Mouse (Mus musculus): ENCODE measurements around the gene Olfr1331. TPM values are rescaled to one million over a fixed set of nuclear protein-coding genes. Genes with fewer than 3 reads are reported as not detected.
"Not testable (repeated sequence)": the region's sequence is repeated elsewhere in the genome, so short reads cannot be mapped to it uniquely, and the experiment has no call there.

Gene Olfr1331
- not detected in 2 replicates for polyA plus RNA-seq (2015; fragmentation: Nextera tagmentation; extraction: Ambion mirVana)

DNA sequence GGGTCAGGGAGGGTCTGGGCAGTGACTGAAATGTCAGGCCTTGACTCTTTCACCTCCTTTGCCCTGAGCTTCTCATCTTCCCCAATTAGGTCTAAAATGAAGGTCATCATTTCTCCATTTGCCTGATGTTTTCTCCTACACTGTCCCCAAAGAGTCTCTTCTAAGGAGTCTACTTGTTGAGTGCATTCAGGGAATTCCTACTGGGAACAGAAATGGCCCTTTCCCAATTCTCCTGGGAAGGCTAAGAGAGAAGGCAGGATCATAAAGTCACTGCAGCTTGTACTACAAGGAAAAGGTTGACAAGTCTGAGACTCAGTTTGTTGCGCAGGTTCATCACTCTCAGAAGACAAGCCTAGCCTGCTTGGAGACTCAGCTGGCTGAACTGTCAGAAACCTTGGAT, at the start of gene Olfr1331:
TSS of gene Olfr1331 (plus strand) at position 301 of the 400 bp plus-strand sequence.
- Histone ChIP-seq H3K9ac (ENCODE audit: low read length) (no peak within 1 kb of the TSS), H3K9me3 (replicated peaks; ENCODE audit: control insufficient read depth, low read length) (no peaks in the 10 kb centered on the region), H3K4me1 (ENCODE audit: control insufficient read depth, insufficient read depth, low read length) (no peaks in the 10 kb centered on the region), H3K4me3 (replicated peaks; ENCODE audit: low read length) (no peak within 1 kb of the TSS), H3K27me3 (ENCODE audit: control insufficient read depth, insufficient read depth, low read length) (no peaks in the 10 kb centered on the region), H3K36me3 (ENCODE audit: control insufficient read depth, insufficient read depth, low read length) (no peaks in the 10 kb centered on the region), H3K27ac (ENCODE audit: low read length) (no peak within 1 kb of the TSS), H3K4me2 (ENCODE audit: low read depth, low read length) (no peak within 1 kb of the TSS)
- 92% methylated on average over 1 of the region's 1 CpGs for whole genome bisulfite sequencing
- ATAC-seq (ENCODE audit: insufficient read depth, low FRiP score), result no peak

- Histone ChIP-seq H3K27ac (ENCODE audit: low read length) (no peak overlapping the region), H3K4me3 (replicated peaks; ENCODE audit: low read length) (no peak overlapping the region), H3K27me3 (ENCODE audit: control insufficient read depth, insufficient read depth, low read length) (no peaks in the 10 kb centered on the region), H3K4me1 (ENCODE audit: control insufficient read depth, insufficient read depth, low read length) (no peaks in the 10 kb centered on the region), H3K9me3 (replicated peaks; ENCODE audit: control insufficient read depth, low read length) (no peaks in the 10 kb centered on the region), H3K9ac (ENCODE audit: low read length) (no peak overlapping the region), H3K36me3 (ENCODE audit: control insufficient read depth, insufficient read depth, low read length) (no peaks in the 10 kb centered on the region), H3K4me2 (ENCODE audit: low read depth, low read length) (no peak overlapping the region)
- 80% methylated on average over 1 of the region's 1 CpGs for WGBS
- no peak for ATAC-seq (ENCODE audit: insufficient read depth, low FRiP score)
Measured at GRCm38 (mm10) chr4:118818921-118819320, 45.5 kb upstream of the Olfr1331 start.

DNA sequence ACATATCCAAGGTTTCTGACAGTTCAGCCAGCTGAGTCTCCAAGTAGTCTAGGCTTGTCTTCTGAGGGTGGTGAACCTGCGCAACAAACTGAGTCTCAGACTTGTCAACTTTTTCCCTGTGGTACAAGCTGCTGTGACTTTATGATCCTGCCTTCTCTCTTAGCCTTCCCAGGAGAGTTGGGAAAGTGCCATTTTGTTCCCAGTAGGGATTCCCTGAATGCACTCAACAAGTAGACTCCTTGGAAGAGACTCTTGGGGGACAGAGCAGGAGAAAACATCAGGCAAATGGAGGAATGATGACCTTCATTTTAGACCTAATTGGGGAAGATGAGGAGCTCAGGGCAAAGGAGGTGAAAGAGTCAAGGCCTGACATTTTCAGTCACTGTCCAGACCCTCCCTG, 28.3 kb upstream of the Olfr1331 start, which contains the start of gene Olfr1333:
TSS of gene Olfr1333 (minus strand) at position 101 of the 400 bp plus-strand sequence.
- H3K9me3 ChIP-seq (replicated peaks; ENCODE audit: control insufficient read depth, low read length), result no peaks in the 10 kb centered on the region
- WGBS, result 93% methylated on average over 1 of the region's 1 CpGs
- no peak for ATAC-seq (ENCODE audit: insufficient read depth, low FRiP score)
- no peaks in the 10 kb centered on the region for H3K27me3 ChIP-seq (ENCODE audit: control insufficient read depth, insufficient read depth, low read length)
- H3K27ac ChIP-seq (ENCODE audit: low read length), result no peak within 1 kb of the TSS
- H3K4me1 ChIP-seq (ENCODE audit: control insufficient read depth, insufficient read depth, low read length), result no peaks in the 10 kb centered on the region
- no peak within 1 kb of the TSS for H3K4me2 ChIP-seq (ENCODE audit: low read depth, low read length)
- H3K36me3 ChIP-seq (ENCODE audit: control insufficient read depth, insufficient read depth, low read length), result no peaks in the 10 kb centered on the region
- H3K4me3 ChIP-seq (replicated peaks; ENCODE audit: low read length), result no peak within 1 kb of the TSS
- H3K9ac ChIP-seq (ENCODE audit: low read length), result no peak within 1 kb of the TSS

DNA sequence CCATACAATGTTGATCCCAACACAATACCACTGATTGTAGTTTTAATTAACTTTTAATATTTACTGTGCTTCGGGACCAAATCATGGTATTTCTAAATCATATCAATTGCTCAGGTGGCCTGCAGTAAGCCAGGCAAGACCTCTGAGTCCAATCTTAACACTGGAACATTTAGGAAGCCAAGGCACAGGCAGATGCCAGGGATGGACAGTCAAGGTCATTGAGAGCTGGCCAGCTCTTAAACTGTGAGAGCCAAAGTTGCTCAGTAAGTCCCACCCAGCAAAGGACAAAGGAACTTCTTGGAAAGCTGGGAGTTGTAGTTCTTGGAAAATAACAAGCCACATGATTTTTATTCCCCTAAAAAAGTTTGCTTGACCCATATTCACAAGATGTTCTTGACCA, 2.7 kb upstream of the Olfr1331 start:
- H3K4me2 ChIP-seq (ENCODE audit: low read depth, low read length), result no peak overlapping the region
- H3K9me3 ChIP-seq (replicated peaks; ENCODE audit: control insufficient read depth, low read length), result no peaks in the 10 kb centered on the region
- H3K4me1 ChIP-seq (ENCODE audit: control insufficient read depth, insufficient read depth, low read length), result no peaks in the 10 kb centered on the region
- no peak overlapping the region for H3K27ac ChIP-seq (ENCODE audit: low read length)
- no peak overlapping the region for H3K4me3 ChIP-seq (replicated peaks; ENCODE audit: low read length)
- H3K9ac ChIP-seq (ENCODE audit: low read length), result no peak overlapping the region
- WGBS, result 85% methylated on average over 1 of the region's 1 CpGs
- H3K27me3 ChIP-seq (ENCODE audit: control insufficient read depth, insufficient read depth, low read length), result no peaks in the 10 kb centered on the region
- no peaks in the 10 kb centered on the region for H3K36me3 ChIP-seq (ENCODE audit: control insufficient read depth, insufficient read depth, low read length)
- ATAC-seq (ENCODE audit: insufficient read depth, low FRiP score), result no peak

DNA sequence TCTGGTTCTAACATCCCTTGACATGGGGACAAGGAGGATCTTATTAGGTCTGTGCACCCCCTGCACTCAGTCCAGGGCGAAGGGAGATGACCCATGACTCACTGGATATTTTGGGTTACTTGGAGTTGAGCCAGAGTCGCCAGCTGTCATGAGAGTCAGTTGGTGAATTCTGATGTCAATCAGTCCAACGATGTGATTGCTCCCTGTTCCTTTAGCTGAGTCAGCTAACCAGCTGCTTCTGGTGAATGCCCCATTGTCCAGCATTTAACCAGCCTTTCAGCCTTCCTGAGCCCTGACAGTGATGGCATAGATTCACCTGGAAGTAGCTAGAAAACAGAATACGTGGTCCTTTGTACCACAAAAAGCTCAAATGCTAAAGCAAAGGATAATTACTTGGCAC, 1.7 kb upstream of the Olfr1331 start:
- Histone ChIP-seq H3K27me3 (ENCODE audit: control insufficient read depth, insufficient read depth, low read length) (no peaks in the 10 kb centered on the region), H3K9ac (ENCODE audit: low read length) (no peak overlapping the region), H3K9me3 (replicated peaks; ENCODE audit: control insufficient read depth, low read length) (no peaks in the 10 kb centered on the region), H3K27ac (ENCODE audit: low read length) (no peak overlapping the region), H3K4me1 (ENCODE audit: control insufficient read depth, insufficient read depth, low read length) (no peaks in the 10 kb centered on the region), H3K4me3 (replicated peaks; ENCODE audit: low read length) (no peak overlapping the region), H3K4me2 (ENCODE audit: low read depth, low read length) (no peak overlapping the region), H3K36me3 (ENCODE audit: control insufficient read depth, insufficient read depth, low read length) (no peaks in the 10 kb centered on the region)
- no peak for ATAC-seq (ENCODE audit: insufficient read depth, low FRiP score)
- WGBS, result 64% methylated on average over 4 of the region's 4 CpGs

DNA sequence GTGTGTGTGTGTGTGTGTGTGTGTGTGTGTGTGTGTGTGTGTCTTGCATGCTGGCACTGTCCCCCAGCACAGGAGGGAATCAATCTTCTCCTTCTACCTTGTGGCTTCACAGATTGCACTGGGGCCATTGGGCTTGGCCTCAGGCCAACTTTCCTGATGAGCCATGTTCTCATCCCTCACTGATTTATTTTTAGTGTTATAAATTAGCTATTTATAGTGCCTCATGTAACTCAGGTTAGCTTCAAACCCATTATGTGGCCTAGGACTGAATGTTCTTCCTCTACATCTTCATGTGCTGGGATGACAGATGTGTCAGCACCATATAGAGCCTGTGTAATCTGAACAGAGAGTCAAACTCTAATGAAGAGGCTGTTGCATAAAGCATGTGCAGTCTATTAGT, 3.1 kb downstream of the Olfr1331 start:
- Histone ChIP-seq H3K9me3 (replicated peaks; ENCODE audit: control insufficient read depth, low read length) (no peaks in the 10 kb centered on the region), H3K27me3 (ENCODE audit: control insufficient read depth, insufficient read depth, low read length) (no peaks in the 10 kb centered on the region), H3K4me3 (replicated peaks; ENCODE audit: low read length) (no peak overlapping the region), H3K36me3 (ENCODE audit: control insufficient read depth, insufficient read depth, low read length) (no peaks in the 10 kb centered on the region), H3K9ac (ENCODE audit: low read length) (no peak overlapping the region), H3K4me1 (ENCODE audit: control insufficient read depth, insufficient read depth, low read length) (no peaks in the 10 kb centered on the region), H3K27ac (ENCODE audit: low read length) (no peak overlapping the region), H3K4me2 (ENCODE audit: low read depth, low read length) (no peak overlapping the region)
- no peak for ATAC-seq (ENCODE audit: insufficient read depth, low FRiP score)

DNA sequence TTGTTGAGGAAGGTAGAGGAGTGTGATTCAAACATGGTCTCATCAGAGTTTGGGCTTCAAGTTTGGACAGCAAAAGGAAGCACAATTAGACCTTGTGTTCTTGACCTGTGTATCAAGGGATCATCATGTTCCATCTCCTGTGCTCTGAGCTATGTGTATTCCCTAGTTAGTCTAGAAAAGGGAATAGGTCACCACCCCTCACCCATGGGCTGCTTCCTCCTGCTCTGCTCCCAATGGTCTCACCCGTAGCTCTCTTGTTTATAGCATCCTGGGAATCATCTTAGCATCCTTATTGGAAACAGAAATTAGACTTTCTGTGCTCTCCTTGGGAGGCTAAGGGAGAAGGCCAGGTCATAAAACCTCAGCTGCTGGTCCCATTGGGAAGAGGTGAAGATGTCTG, 23.8 kb downstream of the Olfr1331 start, which contains the start of gene Olfr1330:
TSS of gene Olfr1330 (plus strand) at position 301 of the 400 bp plus-strand sequence.
- H3K27me3 ChIP-seq (ENCODE audit: control insufficient read depth, insufficient read depth, low read length), result no peaks in the 10 kb centered on the region
- H3K4me3 ChIP-seq (replicated peaks; ENCODE audit: low read length), result no peak within 1 kb of the TSS
- no peaks in the 10 kb centered on the region for H3K4me1 ChIP-seq (ENCODE audit: control insufficient read depth, insufficient read depth, low read length)
- no peak for ATAC-seq (ENCODE audit: insufficient read depth, low FRiP score)
- WGBS, result 70% methylated on average over 1 of the region's 1 CpGs
- no peaks in the 10 kb centered on the region for H3K36me3 ChIP-seq (ENCODE audit: control insufficient read depth, insufficient read depth, low read length)
- no peak within 1 kb of the TSS for H3K27ac ChIP-seq (ENCODE audit: low read length)
- no peaks in the 10 kb centered on the region for H3K9me3 ChIP-seq (replicated peaks; ENCODE audit: control insufficient read depth, low read length)
- H3K4me2 ChIP-seq (ENCODE audit: low read depth, low read length), result no peak within 1 kb of the TSS
- H3K9ac ChIP-seq (ENCODE audit: low read length), result no peak within 1 kb of the TSS

DNA sequence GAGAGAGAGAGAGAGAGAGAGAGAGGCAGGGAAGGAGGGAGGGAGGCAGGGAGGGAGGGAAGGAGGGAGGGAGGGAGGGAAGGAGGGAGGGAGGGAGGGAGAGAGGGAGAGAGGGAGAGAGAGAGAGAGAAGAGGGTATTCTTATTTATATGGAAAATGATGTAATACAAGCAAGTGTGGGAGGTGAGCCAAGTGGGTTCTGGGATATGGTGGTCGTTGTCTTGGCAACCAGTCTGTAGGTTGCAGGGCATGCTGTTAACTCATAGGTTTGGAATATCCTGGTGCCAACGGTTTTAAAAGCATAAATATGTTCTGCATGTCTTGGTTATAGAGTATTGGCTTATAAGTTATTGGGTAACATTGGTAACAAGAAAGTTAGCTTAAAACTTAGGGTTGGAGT, 37.5 kb downstream of the Olfr1331 start:
- Histone ChIP-seq H3K27ac (ENCODE audit: low read length) (no peak overlapping the region), H3K9me3 (replicated peaks; ENCODE audit: control insufficient read depth, low read length) (no peaks in the 10 kb centered on the region), H3K36me3 (ENCODE audit: control insufficient read depth, insufficient read depth, low read length) (no peaks in the 10 kb centered on the region), H3K4me3 (replicated peaks; ENCODE audit: low read length) (no peak overlapping the region), H3K4me1 (ENCODE audit: control insufficient read depth, insufficient read depth, low read length) (no peaks in the 10 kb centered on the region), H3K9ac (ENCODE audit: low read length) (no peak overlapping the region), H3K27me3 (ENCODE audit: control insufficient read depth, insufficient read depth, low read length) (no peaks in the 10 kb centered on the region), H3K4me2 (ENCODE audit: low read depth, low read length) (no peak overlapping the region)
- WGBS, result 63% methylated on average over 2 of the region's 2 CpGs
- ATAC-seq (ENCODE audit: insufficient read depth, low FRiP score), result no peak

- not testable (repeated sequence) for ATAC-seq (ENCODE audit: insufficient read depth, low FRiP score); H3K4me2 ChIP-seq (ENCODE audit: low read depth, low read length); H3K9ac ChIP-seq (ENCODE audit: low read length); H3K4me1 ChIP-seq (ENCODE audit: control insufficient read depth, insufficient read depth, low read length); H3K4me3 ChIP-seq (replicated peaks; ENCODE audit: low read length); H3K27ac ChIP-seq (ENCODE audit: low read length); H3K9me3 ChIP-seq (replicated peaks; ENCODE audit: control insufficient read depth, low read length); H3K36me3 ChIP-seq (ENCODE audit: control insufficient read depth, insufficient read depth, low read length); H3K27me3 ChIP-seq (ENCODE audit: control insufficient read depth, insufficient read depth, low read length)
- 46% methylated on average over 2 of the region's 2 CpGs for WGBS
Measured at GRCm38 (mm10) chr4:118917365-118917764, 52.9 kb downstream of the Olfr1331 start, which contains the start of gene Olfr1329. Gene Olfr1329 (minus strand): TSS chr4:118917465.
